Mouse (Mus musculus) induced T-regulatory cell, adult 2 months (primary cell): ENCODE data around the gene Ccdc169.
"Not testable (repeated sequence)": the region's sequence is repeated elsewhere in the genome, so short reads cannot be mapped to it uniquely, and the experiment has no call there.

Experiments
- DNase-seq: peaks from one replicate; pipeline ENCODE4 v3.0.0-alpha.2; 2012; ENCODE audit warnings: low read depth

Gene Ccdc169

DNA sequence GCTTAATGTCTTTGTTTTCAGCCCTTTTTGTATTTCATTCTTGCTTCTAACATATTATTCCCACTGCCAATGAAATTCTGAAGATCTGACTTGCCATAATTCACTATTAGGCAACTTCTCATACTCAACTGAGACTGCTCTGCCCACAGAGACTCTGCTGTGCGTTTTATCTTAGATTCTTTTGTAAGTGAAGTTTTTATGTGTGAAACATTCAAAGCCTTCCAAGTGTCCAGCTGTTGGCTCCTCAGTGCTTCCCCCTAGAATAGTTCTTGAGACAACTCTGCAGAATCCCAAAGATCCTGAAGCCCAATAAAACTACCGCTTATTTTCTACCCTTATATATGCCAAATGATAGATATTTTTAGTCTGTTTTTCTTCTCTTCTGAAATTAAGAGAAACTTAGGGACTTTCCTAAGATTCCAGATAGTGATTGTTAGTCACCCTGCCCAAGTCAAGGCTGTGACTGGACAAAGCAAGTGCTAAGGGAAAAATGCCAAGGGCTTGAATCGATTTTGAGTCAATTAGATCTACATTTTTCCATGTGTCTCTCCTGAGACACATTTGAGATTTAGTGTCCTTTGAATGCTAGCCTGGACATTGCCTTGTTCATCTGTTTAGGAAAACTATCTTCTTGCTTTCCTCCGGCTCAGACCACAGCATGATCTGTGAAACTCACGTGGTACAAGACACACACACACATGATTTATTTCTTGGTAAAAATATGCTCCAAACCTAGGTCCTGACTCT lies 58.6 kb downstream of the Ccdc169 start:
- DNase-seq: no peak

DNA sequence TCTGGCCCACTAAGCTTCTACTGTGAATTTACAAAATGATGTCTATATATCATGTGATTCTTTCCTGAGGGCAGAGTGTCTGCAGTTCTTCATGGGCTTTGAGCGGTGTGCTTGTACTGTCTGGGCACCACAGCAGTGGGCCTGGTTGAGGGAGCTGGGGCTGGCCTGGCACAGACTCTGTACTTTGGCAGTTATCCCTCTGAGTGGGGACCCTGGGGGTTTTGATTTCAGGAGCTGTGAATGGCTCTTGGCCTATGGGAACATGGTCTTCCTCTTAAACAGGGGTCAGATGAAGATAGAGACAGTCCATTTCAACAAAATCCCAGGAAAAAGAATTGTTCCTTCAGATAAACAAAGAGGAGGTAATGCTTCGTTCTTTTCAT lies 59.2 kb downstream of the Ccdc169 start:
- DNase-seq: no peak

GRCm38 (mm10) chr3:55203621-55204020 lies 66.5 kb downstream of the Ccdc169 start:
- DNase-seq: not testable (repeated sequence)

DNA sequence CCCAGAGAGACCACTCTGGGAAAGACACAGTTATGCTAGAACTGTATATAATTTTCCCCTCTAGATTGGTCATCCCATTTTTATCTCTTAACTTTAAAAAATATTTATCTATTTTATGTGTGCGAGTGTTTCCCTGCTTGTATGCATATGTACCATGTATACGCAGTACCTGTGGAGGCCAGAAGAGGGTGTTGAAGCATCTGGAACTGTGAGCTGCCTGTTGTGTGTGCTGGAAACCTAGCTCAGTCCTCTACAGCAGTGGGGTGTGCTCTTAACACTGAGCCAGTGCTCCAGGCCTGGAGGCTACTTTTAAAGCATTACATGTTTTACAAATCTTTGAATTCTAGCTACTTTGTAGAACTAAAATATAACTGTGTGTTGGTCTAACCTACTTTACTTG lies 69.3 kb downstream of the Ccdc169 start:
- no peak for DNase-seq

- DNase-seq: no peak
Measured at GRCm38 (mm10) chr3:55207665-55208064, 70.5 kb downstream of the Ccdc169 start.

DNA sequence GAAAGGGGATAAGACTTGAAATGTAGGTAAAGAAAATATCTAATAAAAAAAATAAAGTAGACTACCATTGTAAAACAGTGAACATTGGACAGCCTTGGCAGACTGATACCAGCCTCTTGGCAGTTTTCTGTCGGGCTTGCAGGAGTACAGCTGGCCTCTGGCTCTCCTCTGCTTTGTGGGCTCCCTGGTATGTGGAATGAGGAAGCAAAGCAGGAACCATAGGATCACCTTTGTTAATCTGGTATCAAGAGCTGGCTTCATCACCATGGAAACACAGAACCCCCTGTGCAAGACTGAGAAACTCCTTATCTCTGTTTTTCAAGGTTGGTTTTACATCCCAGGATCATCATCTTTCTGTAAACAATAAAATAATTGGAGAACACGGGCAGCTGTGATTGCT lies 75.1 kb downstream of the Ccdc169 start:
- no peak for DNase-seq

DNA sequence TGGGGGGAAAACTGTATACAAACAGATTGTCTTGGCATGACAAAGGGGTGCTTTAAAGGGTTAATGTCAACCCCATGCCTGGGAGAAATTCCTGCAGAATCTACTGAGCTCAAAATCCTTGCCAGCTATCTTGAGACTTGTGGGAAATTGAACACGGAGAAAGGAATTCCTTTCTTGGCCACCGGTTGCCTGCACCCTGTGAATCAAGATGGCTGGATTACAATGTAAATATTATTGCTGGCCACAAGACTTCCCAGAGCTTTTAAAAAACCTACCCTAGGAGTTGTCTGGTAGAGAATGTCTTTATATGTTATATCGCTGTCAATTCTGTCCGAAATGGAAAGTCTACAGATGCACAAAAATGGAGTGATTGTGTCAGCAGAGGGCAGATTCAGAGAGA lies 76.6 kb downstream of the Ccdc169 start:
- no peak for DNase-seq

- DNase-seq: no peak
Measured at GRCm38 (mm10) chr3:55214413-55214812, 77.3 kb downstream of the Ccdc169 start.

GRCm38 (mm10) chr3:55222502-55222901 lies 85.4 kb downstream of the Ccdc169 start:
- DNase-seq: no peak
